26 mouse cellular contexts compared by ENCODE assay signal in genomic region chr14:20154245-20154644, GRCm38 (mm10). TPM values are rescaled to one million over a fixed set of nuclear protein-coding genes. Genes with fewer than 3 reads are reported as not detected.
DNase-seq lines count a peak whose midpoint lies in the region; ATAC-seq and TF ChIP-seq lines count a peak whose summit lies in the region.
"Had no signal": no experiment of that assay in that cellular context is flagged by ENCODE, and none has a peak within 500 bp of the region (broad histone marks: within the 10 kb centered on the region; RNA-seq: fewer than 3 reads in every experiment).

No protein-coding gene starts in this region.

- no peak overlapping the region for H3K27ac ChIP-seq in liver, embryonic 12.5 days
- no peak overlapping the region for H3K27ac ChIP-seq in liver, postnatal 0 days (ENCODE audit: low read depth)
- no peak overlapping the region for H3K27ac ChIP-seq in liver, embryonic 14.5 days
- H3K27ac ChIP-seq in hindbrain, postnatal 0 days: no peak overlapping the region
- H3K27ac ChIP-seq: embryonic facial prominence, embryonic 15.5 days; heart, adult 2 months; heart, embryonic 13.5 days; liver, embryonic 15.5 days; neural tube, embryonic 15.5 days had no signal

- H3K9me3 ChIP-seq in liver, embryonic 12.5 days (replicated peaks): no peaks in the 10 kb centered on the region
- H3K9me3 ChIP-seq in liver, postnatal 0 days (ENCODE audit: low read length): no peaks in the 10 kb centered on the region
- no peaks in the 10 kb centered on the region for H3K9me3 ChIP-seq in liver, embryonic 14.5 days (ENCODE audit: control insufficient read depth, low read length)
- H3K9me3 ChIP-seq in hindbrain, postnatal 0 days (ENCODE audit: low read length): no peaks in the 10 kb centered on the region
- H3K9me3 ChIP-seq: embryonic facial prominence, embryonic 15.5 days; heart, embryonic 13.5 days; liver, embryonic 15.5 days; neural tube, embryonic 15.5 days had no signal

- H3K36me3 ChIP-seq in liver, embryonic 12.5 days: peaks cover 16% of the 10 kb centered on the region
- no peaks in the 10 kb centered on the region; the same call in 1 of the 2 replicates for H3K36me3 ChIP-seq in liver, postnatal 0 days (replicated peaks; ENCODE audit: insufficient read depth, low read length)
- no peaks in the 10 kb centered on the region for H3K36me3 ChIP-seq in liver, embryonic 14.5 days (replicated peaks; ENCODE audit: control insufficient read depth, insufficient read depth, low read depth)
- no peaks in the 10 kb centered on the region for H3K36me3 ChIP-seq in hindbrain, postnatal 0 days (ENCODE audit: insufficient read depth, low read length)
- H3K36me3 ChIP-seq: embryonic facial prominence, embryonic 15.5 days; heart, embryonic 13.5 days; liver, embryonic 15.5 days; neural tube, embryonic 15.5 days had no signal

- WGBS in liver, embryonic 12.5 days (ENCODE audit: insufficient replicate concordance): 46% methylated on average over 7 of the region's 7 CpGs
- WGBS in liver, postnatal 0 days (ENCODE audit: insufficient replicate concordance): 51% methylated on average over 7 of the region's 7 CpGs
- WGBS in liver, embryonic 14.5 days (ENCODE audit: insufficient replicate concordance): 48% methylated on average over 7 of the region's 7 CpGs
- 67% methylated on average over 7 of the region's 7 CpGs for WGBS in hindbrain, postnatal 0 days

- no peak for TF ChIP-seq EP300 in liver, postnatal 0 days (IDR thresholded peaks at IDR 0.05; ENCODE audit: low read depth)
- no peak for TF ChIP-seq EP300 in liver, embryonic 14.5 days (IDR thresholded peaks at IDR 0.05; ENCODE audit: low read depth)

- 0 out of 2 replicates have a peak, but pooled peaks have one; percentile 27 for ATAC-seq in liver, embryonic 12.5 days
- no peak for ATAC-seq in liver, postnatal 0 days
- ATAC-seq in liver, embryonic 14.5 days (ENCODE audit: insufficient read depth): 0 out of 2 replicates have a peak, but pooled peaks have one; percentile 11
- ATAC-seq in hindbrain, postnatal 0 days: no peak
- ATAC-seq: forebrain, embryonic 14.5 days; hindbrain, embryonic 16.5 days; intestine, embryonic 16.5 days had no signal

- no peak overlapping the region for H3K9ac ChIP-seq in liver, embryonic 12.5 days
- no peak overlapping the region for H3K9ac ChIP-seq in liver, postnatal 0 days (replicated peaks)
- H3K9ac ChIP-seq in liver, embryonic 14.5 days (replicated peaks): no peak overlapping the region
- H3K9ac ChIP-seq in hindbrain, postnatal 0 days (replicated peaks; ENCODE audit: low read length): no peak overlapping the region
- H3K9ac ChIP-seq: embryonic facial prominence, embryonic 15.5 days; heart, embryonic 13.5 days; liver, embryonic 15.5 days; neural tube, embryonic 15.5 days had no signal

- H3K27me3 ChIP-seq in liver, embryonic 12.5 days (replicated peaks): no peaks in the 10 kb centered on the region
- H3K27me3 ChIP-seq in liver, postnatal 0 days (ENCODE audit: insufficient read depth, low read length): no peaks in the 10 kb centered on the region
- no peaks in the 10 kb centered on the region for H3K27me3 ChIP-seq in liver, embryonic 14.5 days (ENCODE audit: control insufficient read depth, insufficient read depth, low read length)
- no peaks in the 10 kb centered on the region for H3K27me3 ChIP-seq in hindbrain, postnatal 0 days (ENCODE audit: insufficient read depth, low read length)
- H3K27me3 ChIP-seq: embryonic facial prominence, embryonic 15.5 days; liver, embryonic 15.5 days; neural tube, embryonic 15.5 days had no signal

- peaks cover 44% of the 10 kb centered on the region for H3K4me1 ChIP-seq in liver, embryonic 12.5 days
- H3K4me1 ChIP-seq in liver, postnatal 0 days (ENCODE audit: insufficient read depth): peaks cover under 1% of the 10 kb centered on the region
- H3K4me1 ChIP-seq in liver, embryonic 14.5 days (replicated peaks; ENCODE audit: control insufficient read depth in 2 of 2, insufficient read depth in 2 of 2, low read length in 1 of 2): peaks cover 0 to 5% of the 10 kb centered on the region in 2 experiments; a peak in 2 of 4 replicates
- no peaks in the 10 kb centered on the region for H3K4me1 ChIP-seq in hindbrain, postnatal 0 days (ENCODE audit: insufficient read depth, low read length)
- H3K4me1 ChIP-seq: embryonic facial prominence, embryonic 15.5 days had no signal

- peak; percentile 25 for DNase-seq in adrenal gland, adult 2 months
- DNase-seq in adrenal gland, adult 8-10 months: no peak
- DNase-seq in liver, postnatal 0 days: no peak
- DNase-seq in embryo, embryonic 11 days: peak; percentile 27
- no peak for DNase-seq in liver, embryonic 14.5 days (ENCODE audit: low read depth in 3 of 3, low spot score in 3 of 3)
- no peak for DNase-seq in hindbrain, postnatal 0 days (ENCODE audit: low spot score)
- no peak for DNase-seq in urinary bladder, postnatal 4 days (ENCODE audit: low spot score in 2 of 2)
- DNase-seq: adrenal gland, postnatal 36 days; cerebellum, adult 9-11 months; gastrocnemius, postnatal 25 days; heart, adult 2 months; kidney, adult 9 months; layer of hippocampus, adult 9-11 months; lung, postnatal 36 days; right cerebral cortex, adult 18-20 months; right cerebral cortex, postnatal 4 days; thymus, postnatal 14 days had no signal

- no peak overlapping the region for H3K4me2 ChIP-seq in liver, embryonic 12.5 days
- H3K4me2 ChIP-seq in liver, postnatal 0 days (ENCODE audit: low read depth, low read length): no peak overlapping the region
- no peak overlapping the region for H3K4me2 ChIP-seq in liver, embryonic 14.5 days (ENCODE audit: low read depth)
- H3K4me2 ChIP-seq in hindbrain, postnatal 0 days (ENCODE audit: low read depth, low read length): no peak overlapping the region
- H3K4me2 ChIP-seq: embryonic facial prominence, embryonic 15.5 days; heart, embryonic 13.5 days; liver, embryonic 15.5 days; midbrain, embryonic 11.5 days; neural tube, embryonic 15.5 days had no signal

- H3K4me3 ChIP-seq in liver, embryonic 12.5 days: no peak overlapping the region
- H3K4me3 ChIP-seq in liver, postnatal 0 days (ENCODE audit: low read depth, low read length): no peak overlapping the region
- H3K4me3 ChIP-seq in liver, embryonic 14.5 days (ENCODE audit: insufficient read depth in 1 of 2, low read depth in 2 of 2, low read length in 2 of 2): no peak overlapping the region
- H3K4me3 ChIP-seq in hindbrain, postnatal 0 days (ENCODE audit: low read length): no peak overlapping the region
- H3K4me3 ChIP-seq: embryonic facial prominence, embryonic 15.5 days; heart, adult 2 months; heart, embryonic 13.5 days; liver, embryonic 15.5 days; neural tube, embryonic 15.5 days had no signal

- TF ChIP-seq CTCF in liver, postnatal 0 days (IDR thresholded peaks at IDR 0.05; ENCODE audit: low read depth): no peak
- no peak for TF ChIP-seq CTCF in liver, embryonic 14.5 days (IDR thresholded peaks at IDR 0.05; ENCODE audit: low read depth)
- TF ChIP-seq CTCF in hindbrain, postnatal 0 days (IDR thresholded peaks at IDR 0.05; ENCODE audit: low read depth): no peak

RNA-seq across cellular contexts. Expression of gene Saysd1, which starts 15.9 kb away (rescaled TPM):
- total RNA-seq in adrenal gland, adult 2 months (2021): 1 to 10 TPM; 6.2 to 7.0 TPM
- polyA plus RNA-seq in adrenal gland, adult 2 months (2012; rRNA removed): 8.5 and 9.8 TPM in 2 replicates
- total RNA-seq in adrenal gland, adult 8-10 months (2022): 1 to 10 TPM; 7.8 to 9.4 (median 9.1) TPM
- polyA plus RNA-seq in liver, embryonic 12.5 days (2016; fragmentation: Nextera tagmentation; extraction: Ambion mirVana): 4.5 and 4.8 TPM in 2 replicates
- polyA plus RNA-seq in liver, postnatal 0 days (2015; fragmentation: Nextera tagmentation; extraction: Ambion mirVana): 9.6 and 11.0 TPM in 2 replicates
- polyA plus RNA-seq in liver, embryonic 14.5 days (2012; rRNA removed): 1.5 and 1.9 TPM in 2 replicates
- 3.8 and 4.1 TPM in 2 replicates for polyA plus RNA-seq in liver, embryonic 14.5 days (2014; fragmentation: Nextera tagmentation; extraction: Ambion mirVana)
- 4.8 and 6.8 TPM in 2 replicates for total RNA-seq in hindbrain, postnatal 0 days (2014; rRNA removed)
- 9.8 and 11.4 TPM in 2 replicates for polyA plus RNA-seq in hindbrain, postnatal 0 days (2015; fragmentation: Nextera tagmentation; extraction: Ambion mirVana)

RNA-seq across cellular contexts. Expression of gene Kcnk5, which starts 27.4 kb away (rescaled TPM):
- 1 to 10 TPM; 8.6 to 9.5 TPM for total RNA-seq in adrenal gland, adult 2 months (2021)
- 6.4 and 9.8 TPM in 2 replicates for polyA plus RNA-seq in adrenal gland, adult 2 months (2012; rRNA removed)
- total RNA-seq in adrenal gland, adult 8-10 months (2022): 10 to 100 TPM in 1 of 4 experiments, 1 to 10 TPM in 3; 6.4 to 22.9 (median 7.2) TPM
- 8.6 and 8.9 TPM in 2 replicates for polyA plus RNA-seq in liver, embryonic 12.5 days (2016; fragmentation: Nextera tagmentation; extraction: Ambion mirVana)
- polyA plus RNA-seq in liver, postnatal 0 days (2015; fragmentation: Nextera tagmentation; extraction: Ambion mirVana): 4.5 and 5.1 TPM in 2 replicates
- 3.1 and 3.2 TPM in 2 replicates for polyA plus RNA-seq in liver, embryonic 14.5 days (2012; rRNA removed)
- polyA plus RNA-seq in liver, embryonic 14.5 days (2014; fragmentation: Nextera tagmentation; extraction: Ambion mirVana): 3.6 and 4.1 TPM in 2 replicates
- 0.84 and 1.7 TPM in 2 replicates for total RNA-seq in hindbrain, postnatal 0 days (2014; rRNA removed)
- 1.0 TPM in 2 replicates for polyA plus RNA-seq in hindbrain, postnatal 0 days (2015; fragmentation: Nextera tagmentation; extraction: Ambion mirVana)

Comparison
In these comparisons a context has a peak if more than half of its experiments do, and no peak if none do; other contexts are left out.
1. DNase-seq: peak in adrenal gland, adult 2 months (single experiment) and embryo, embryonic 11 days (single experiment); none in adrenal gland, adult 8-10 months (single experiment), liver, postnatal 0 days (single experiment), liver, embryonic 14.5 days (0 of 3), hindbrain, postnatal 0 days (single experiment) and urinary bladder, postnatal 4 days (0 of 2).
2. ATAC-seq: peak in liver, embryonic 12.5 days (single experiment) and liver, embryonic 14.5 days (single experiment); none in liver, postnatal 0 days (single experiment) and hindbrain, postnatal 0 days (single experiment).